Mouse (Mus musculus): ENCODE data around the gene St3gal5.

Gene St3gal5

DNA sequence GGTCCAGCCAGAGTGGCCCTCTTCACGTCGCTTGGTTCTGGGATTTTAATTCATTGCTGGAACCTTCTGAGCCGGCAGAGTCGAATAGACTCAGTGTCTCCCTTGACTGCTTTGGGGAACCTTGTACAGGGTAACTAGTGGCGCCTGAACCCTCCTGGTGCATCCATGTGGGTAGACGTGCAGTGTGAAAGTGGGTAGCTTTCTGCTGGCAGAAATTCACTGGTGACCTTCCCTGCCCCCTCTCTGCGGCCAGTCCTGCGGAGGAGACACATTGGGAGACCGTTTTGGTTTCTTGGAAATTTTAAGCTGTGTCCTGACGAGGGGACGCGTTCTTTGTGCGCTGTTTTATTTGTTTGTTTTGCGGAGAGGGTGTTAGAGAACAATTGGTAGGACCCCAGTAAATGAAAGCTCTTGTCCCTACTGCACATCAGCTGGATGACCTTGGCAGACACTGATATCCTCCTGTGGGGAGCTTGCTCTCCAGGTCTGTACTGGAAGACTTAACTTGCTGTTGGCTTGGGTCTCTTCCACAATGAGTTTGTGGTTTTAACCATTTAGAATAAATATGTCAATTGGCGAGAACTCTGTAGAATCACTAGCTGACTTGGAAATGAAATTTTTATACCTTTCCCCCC lies 746 bp downstream of the St3gal5 start:
- no peak for DNase-seq

DNA sequence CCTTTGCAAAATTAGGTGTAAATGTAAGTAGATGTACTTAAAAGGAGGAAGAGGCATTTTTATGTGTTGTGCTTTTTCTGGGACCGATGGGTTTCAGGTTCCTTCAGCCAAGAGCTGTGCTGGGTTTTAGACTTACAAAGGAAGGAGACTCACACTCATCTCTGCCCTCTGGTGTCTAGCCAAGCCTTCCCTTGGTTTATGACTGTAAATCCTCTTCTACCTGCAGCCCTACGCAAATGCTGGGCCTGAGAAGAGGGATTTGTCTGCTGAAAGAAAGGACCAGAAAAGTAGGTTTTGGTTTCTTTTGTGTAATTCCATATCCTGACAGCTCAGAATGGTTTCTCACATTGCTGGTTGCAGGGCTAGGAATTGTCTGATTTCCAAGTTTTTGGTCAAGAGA lies 1.3 kb downstream of the St3gal5 start:
- DNase-seq, result peak; percentile 36

DNA sequence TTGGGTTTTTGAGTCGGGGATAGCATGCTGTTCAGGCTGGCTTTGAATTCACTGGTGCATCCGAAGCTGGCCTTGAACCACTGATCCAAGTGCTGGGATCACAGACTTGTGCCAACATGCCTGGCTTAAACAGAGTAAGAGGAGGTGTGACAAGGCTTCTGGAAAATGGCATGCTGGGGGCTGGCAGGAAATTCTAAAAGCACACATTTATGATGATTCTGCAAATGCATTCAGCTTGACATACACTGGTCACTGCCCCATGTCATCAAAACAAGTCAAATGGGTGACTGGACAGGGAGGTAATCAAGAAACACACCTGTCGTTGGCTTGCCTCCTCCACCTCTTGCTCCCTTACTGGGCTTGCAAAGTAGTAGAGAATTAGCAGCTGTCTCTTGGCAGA lies 1.9 kb downstream of the St3gal5 start:
- no peak for DNase-seq

DNA sequence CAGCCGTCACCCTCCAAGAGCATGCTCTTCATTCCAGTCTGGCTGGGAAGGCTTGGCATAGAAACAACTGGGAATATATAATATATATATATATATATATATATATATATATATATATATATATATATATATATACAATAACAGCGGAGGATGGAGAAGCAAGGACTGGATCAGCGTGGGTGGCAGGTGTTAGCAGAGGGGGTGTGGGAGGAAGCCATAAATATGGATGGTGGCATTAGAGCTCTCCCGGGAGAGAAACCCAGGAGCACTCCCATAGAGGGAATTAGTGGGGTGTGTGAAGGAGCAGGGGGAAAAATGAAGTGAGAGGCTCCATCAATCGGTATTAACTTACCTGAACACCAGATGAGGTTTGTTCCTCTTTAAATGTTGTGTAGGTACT lies 2.8 kb downstream of the St3gal5 start:
- DNase-seq, result no peak

DNA sequence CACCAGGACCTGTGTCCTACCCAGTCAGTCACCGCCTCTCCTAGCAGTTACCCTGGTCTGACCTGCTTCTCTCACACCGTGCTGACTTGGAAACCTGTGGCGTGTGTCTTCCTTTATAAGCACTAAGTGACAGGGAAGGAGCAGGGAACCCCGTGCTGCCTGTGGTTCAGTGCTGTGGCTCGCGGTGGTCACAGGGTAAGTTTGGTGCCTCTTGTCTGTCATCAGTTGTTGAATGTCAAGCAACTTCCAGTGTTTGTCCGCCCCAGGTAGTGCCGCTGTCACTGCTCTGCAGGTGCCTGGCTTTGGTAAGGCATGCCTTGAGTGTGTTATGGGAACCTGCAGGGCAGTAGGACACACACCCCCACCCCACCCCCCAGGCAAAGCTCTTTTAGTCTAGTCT lies 3.5 kb downstream of the St3gal5 start:
- DNase-seq, result no peak

DNA sequence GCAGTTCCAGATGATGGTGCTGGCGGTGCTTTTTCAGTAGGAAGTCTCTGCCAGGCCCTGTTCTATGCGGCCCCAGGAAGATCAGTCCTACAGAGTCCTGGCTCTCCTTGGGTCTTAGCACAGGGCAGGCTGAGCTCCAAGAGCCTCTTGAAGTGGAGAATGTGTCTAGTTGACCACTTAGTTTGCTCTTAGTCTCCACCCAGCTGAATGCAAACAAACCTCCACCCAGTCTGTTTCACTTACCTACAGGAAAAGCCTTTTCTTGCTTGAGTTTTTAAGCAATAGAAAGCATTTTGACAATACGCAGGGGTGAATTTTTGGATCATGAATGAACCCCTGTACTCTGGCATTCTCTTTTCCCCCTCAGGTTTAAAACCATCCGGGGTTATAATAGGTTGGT lies 4.0 kb downstream of the St3gal5 start:
- DNase-seq, result no peak

DNA sequence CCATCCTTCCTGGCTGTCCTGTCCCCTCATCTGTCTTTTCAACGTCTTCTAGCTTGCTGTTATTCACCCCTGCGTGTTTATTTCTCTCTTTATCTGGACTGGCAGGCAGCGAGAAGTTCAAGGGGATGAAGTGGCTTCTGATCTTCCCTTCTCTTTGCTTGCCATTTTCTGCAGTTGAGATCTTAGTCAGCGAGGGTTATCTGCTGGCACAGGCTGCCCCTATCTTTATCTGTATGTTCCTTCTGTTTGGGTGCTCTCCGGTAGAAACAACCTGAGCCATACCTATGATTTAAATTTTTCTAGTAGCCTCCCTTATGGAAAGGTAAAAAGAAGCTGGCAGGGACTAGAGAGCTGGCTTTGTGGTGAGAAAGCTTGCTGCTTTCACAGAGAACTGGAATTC lies 4.7 kb downstream of the St3gal5 start:
- DNase-seq, result no peak

DNA sequence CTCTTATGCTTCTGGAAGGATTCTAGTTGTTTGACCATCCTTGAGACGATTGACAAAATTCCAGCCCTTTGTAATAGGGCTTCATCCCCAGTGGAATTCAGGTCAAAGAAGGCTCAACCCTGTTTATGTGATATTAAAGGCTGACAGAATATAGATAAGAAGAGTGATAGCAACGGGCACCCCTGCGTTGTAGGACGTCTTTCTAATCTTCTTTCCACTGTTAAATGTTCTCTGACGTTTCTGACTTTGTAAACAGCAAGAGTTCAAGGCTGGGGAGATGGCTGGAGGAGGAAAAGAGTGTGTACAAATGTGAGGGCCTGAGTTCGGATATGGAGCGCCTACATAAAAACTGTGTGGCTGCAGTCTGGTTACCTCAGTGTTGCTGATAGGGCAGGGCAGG lies 7.1 kb downstream of the St3gal5 start:
- DNase-seq, result no peak

DNA sequence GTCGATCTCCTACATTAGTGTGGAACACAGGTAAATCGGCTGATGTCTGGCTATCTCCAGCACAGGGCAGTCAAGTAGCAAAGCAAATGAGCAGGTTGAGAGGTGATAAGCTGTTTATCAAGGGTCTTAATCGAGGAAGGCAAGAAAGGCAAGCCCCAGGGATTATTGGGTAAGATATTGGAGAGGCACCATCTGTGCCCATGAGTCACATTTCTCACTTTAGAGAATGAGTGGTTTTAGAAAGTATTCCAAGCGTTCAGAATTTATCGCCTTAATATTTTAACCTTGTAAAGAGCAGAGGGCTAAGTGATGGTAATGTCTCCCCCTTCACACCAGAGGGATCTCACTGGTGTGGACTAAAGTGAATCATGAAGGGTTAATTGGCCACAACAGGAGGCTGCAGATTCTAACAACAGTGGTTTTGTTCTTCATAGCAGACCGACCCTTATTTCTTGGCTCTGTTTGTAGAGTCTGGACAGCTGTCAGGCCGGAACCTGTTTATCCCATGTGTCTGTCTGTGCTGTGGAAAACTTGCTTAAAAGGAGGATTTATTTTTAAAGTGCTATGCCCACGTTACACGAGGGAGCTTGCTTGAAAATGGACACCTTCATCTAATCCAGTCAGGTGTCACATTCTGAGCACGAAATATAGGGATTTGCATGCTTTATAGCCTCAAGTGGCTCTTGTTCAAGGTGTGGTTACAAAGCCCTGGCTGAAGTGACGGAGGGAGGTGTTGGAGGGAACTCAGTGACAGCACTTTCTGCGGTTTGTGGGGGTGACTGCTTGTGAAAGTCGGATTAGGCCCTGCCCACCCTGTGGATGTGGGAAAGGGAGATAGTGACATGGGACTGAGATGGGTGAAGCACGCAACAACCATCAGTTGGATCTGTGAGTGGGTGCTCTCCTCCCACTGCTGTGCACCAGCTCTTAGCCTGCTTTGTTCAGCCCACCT lies 11.8 kb downstream of the St3gal5 start:
- no peak for DNase-seq

DNA sequence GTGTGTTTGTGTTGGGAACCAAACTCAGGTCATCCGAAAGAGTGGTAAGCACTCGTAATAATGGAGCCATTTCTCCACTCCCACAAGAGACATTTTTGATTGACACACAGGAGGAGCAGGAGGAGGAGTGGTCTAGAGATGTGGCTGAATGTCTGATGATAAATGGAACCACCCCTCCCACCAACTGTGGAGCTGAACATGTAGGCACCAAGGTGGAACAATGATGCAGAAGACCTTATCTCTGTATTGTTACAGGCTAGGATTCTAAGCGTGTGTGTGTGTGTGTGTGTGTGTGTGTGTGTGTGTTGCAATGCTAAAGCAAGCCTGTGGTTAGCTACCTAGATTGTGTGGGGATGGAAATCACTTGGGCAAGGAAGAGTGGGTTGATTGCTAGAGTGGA lies 13.2 kb downstream of the St3gal5 start:
- DNase-seq, result no peak

DNA sequence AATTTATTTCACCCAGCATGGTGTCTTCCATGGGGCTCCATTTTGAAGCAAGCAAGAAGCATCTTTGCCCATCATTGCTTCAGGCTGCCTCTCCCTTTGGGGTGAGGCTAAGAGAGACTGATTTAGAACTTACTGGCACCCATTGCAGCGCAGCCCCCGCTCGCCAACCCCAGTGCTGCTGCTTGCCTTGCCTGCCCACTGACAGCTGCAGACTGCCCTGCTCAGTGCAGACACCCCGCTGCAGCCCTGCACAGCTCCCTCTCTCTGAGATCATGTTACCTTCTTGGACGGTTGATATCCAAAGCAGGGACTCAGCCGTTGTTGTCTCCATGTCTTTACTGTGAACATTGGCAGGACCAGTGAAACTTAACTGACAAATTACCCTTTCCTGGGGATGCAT lies 15.2 kb downstream of the St3gal5 start:
- peak; percentile 38 for DNase-seq

DNA sequence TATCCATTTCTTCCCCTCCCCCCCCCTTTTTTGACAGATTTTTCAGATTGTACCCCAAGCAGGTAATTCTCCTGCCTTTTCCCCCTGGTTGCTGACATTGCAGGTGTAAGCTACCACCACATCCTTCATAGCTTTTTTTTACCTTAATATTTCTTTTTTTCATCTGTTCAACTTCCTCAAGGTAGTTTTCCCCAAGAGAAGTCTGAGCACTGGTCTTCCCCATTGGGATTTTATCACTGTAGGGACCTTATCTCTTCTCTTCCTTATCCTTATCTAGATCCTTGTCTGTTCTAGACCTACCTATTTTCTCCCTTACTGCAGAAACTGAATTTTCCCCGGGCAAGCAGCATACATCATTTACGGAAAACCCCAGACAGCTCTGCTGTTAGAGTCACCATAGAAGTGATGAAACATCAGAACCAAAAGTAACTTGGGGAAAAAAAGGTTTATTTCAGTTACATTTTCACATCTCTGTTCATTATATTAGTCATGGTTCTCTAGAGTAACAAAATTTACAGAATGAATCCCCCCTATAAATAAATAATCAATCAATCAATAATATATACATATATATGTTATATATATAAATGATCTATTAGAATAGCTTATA lies 15.8 kb downstream of the St3gal5 start:
- DNase-seq, result no peak

DNA sequence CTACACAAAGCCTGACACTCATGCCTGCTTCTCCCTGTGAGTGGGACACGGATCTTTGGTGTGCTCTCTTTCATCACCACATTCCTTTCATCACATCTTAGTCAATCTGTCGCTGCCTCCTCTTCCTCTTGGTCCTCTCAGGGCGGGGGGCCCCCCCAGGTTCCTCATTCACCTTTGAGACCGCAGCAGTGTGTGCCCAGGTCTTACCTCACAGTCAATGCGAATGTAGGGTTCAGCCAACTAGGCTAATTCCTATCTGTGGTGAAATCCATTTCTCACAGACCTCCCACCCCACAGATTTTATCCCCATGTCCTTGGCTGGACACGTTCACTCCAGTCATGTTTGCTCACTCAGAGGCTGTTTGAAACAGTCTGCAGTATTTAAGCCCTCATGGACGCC lies 17.5 kb downstream of the St3gal5 start:
- DNase-seq, result no peak

DNA sequence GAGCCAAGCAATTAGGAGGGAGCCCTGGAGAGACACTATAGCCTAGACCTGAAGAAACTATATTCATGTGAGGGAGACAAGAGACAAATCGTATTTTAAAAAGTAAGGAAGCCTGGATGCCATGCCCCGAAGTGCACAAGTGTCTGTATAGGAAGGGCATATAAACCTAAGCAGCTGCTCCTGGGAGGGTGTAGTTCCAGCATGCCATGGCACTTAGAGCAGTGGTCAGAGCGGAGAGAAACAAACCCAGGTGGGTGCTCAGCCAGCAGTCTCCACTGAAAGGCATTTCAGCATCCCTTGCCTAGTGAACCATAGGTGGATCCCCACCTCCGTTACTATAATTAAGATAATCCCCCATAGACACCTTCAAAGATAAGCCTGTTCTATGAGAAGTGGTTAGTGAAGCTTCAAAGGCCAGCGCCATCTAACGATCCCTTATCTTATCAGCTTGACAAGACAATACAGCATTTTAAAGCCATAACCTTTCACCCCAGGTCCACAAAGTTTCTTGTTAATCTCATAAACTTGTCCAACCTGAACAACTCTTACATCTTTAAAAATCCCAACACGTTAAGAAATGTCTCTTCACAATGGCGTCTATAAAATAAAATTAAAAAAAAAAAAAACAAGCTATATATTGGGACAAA lies 20.1 kb downstream of the St3gal5 start:
- DNase-seq, result no peak

DNA sequence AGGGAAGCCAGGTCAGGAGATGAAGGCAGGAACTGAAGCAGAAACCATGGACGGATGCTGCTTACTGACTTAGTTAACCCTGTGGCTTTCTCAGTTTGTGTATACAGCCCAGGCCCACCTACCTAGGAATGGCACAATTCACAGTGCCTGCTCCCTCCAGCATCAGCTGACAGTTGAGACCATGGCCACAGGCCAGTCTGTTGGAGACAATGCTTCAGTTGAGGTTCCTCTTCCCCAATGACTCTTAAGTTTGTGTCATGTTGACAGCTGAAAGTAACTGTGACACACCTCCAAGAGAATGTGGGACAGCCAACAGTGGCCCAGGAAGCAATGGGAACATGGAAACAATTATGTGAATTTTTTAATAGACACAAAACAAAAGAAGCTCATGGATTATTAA lies 22.5 kb downstream of the St3gal5 start:
- no peak for DNase-seq

DNA sequence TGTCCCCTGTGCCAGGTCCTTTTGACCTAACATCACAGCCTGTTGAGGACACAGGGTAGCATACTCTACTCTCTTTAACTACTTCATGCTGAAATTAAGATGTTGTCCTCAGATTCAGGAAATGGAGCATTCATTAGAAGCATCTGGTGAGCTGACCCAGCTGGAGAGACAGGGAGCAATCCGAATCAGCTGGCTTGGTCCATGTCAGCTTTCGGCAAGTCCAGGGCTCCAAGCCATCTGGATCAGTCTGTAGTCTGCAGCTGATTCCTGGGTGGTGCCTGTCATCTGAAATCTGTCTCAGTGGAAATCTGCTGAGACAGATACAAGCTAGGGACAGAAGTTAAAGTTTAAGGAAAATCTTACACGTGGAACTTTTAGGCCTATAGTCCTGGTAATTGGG lies 23.9 kb downstream of the St3gal5 start:
- no peak for DNase-seq

DNA sequence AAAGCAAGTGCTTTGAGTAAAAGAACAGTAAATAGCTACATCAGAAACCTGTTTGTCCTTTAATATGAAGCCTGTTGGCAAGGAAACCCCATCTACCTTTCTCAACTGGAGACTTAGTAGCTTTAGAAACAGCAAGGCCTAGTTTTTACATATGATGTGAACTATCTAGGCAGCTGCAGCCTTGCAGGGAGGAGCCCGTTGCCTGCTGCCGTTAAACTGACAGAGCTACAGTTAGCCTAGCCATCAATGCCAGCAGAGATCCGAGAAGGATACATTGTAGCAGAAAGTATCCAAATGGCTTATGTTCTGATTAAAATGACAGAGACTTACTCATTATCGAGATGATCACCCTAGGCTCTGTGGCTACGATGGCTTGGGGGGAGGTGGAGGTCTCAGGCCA lies 25.1 kb downstream of the St3gal5 start:
- DNase-seq, result no peak

DNA sequence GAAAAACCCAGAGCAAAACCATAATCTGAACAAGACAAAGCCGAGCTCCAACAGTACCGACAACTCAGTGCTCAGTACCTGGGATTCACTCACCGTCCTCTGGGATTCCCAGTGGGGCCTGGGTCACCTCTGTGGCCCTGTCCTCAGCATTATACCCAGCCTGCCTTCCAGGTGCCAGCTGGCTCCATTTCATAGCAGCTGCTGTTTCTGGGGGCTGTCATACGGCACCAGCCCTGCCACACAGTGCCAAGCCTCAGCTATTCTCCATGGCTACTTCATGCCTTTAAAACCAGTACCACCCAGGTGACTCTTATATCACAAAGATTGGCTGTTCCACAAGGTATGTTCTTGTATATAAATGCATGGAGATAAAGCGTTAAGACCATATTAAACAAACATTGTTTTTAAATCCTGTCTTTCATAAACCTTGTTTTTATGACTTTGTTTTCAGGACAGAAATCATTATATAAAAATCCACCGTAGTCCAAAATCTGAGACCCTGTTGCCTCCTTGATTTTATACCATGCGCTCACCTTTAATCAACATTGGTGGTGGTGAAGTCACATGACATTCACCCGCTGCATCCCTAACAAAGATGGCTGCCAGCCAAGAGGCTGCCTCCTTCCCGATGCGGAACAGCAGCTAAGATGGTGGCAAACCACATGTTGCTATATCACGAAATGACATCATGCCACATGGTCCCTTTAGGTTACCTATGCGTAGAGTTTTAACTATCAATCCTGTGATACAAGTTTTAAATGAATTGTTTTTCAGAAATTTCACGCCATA lies 27.1 kb downstream of the St3gal5 start:
- no peak for DNase-seq

DNA sequence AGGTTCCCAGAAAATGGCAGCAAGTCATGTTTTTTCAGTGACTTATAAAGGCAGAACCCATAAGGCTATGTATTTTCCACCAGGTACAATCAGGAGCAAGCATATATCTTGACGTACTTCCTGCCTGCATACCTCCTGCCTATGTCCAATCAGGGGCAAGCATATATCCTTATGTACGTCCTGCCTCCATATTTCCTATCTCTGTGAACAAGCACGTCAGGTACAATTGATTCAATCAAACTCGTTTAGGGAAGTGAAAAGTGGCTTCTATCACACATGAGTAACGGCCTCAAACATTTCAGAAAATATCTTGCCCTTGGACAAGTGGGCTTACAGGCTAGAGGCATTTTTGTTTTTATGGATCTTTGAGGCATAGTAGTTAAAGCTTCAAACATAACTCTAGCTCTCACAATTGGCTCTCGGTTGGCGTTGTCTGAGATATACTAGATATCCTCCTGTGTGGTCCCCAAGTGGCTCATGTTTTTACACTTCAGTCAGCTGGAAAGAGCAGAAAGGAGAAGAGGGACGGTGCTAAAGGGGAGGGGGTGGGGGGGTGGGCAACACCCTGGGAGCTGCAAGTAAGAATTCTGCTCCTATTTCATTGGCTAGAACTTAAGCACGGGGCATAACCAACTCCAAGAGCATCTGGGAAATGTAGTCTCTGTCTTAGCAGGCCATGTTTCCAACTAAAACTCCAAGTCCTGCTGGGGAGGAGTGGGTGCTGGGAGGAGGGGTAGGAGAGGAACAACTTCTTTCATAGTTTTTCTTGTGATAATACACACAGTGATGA lies 28.9 kb downstream of the St3gal5 start:
- no peak for DNase-seq

DNA sequence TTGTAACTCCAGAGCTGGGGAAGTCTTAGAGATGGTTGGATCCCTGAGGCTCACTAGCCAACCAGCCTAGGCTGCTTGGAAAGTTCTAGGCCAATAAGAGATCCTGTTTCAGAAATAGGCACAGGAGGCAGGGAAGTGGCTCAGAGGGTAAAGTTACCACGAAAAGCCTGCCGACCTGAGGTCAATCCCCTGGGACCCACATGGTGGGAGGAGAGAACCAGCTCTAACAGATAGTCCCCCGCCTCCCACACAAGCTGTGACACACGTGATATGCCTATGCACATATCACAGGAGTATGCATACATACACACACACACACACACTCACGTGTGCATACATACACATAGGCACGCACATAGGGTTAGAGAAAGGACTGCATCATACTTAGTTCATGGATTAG lies 32.7 kb downstream of the St3gal5 start:
- DNase-seq, result no peak

DNA sequence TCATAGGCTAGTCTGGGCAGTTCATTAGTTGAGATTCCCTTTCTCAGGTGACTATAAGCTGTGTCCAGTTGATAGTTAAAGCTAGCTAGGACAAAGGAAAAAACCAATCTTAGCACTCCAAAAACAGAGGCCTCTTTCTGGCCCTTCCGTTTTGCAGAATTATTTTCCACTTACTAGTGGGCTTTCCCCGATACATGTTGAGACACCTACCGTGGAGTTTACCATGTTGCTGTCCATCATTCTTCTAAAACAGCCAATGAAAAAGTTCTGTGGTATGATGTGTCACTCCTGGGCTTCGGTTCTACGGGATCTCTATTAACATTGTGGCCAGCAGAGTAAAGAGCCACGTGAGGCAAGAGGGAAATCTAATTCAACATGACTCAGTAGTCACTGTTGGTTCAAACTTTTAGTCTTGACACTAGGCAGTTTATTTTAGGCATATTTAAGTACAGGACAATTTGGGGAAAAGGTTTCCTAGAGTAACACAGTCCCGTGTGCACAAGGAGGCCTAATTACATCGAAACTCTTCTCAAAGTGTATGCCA lies 35.4 kb downstream of the St3gal5 start:
- no peak for DNase-seq

Measured in embryo, embryonic 11 days (tissue).